Mouse (Mus musculus): Measurements from ENCODE around the gene Col4a1. TPM values are rescaled to one million over a fixed set of nuclear protein-coding genes. Genes with fewer than 3 reads are reported as not detected.

Gene Col4a1
- polyA plus RNA-seq, 1 experiment from 2014 or later, result 14.3 TPM

GRCm38 (mm10) chr8:11280721-11281268 lies 31.8 kb downstream of the Col4a1 start:
- no peak for DNase-seq
- Histone ChIP-seq H3K4me1 (replicated peaks) (peaks cover 12% of the 10 kb centered on the region), H3K4me3 (replicated peaks) (no peak overlapping the region), H3K36me3 (no peaks in the 10 kb centered on the region), H3K9ac (no peak overlapping the region), H3K27ac (no peak overlapping the region), H3K9me3 (replicated peaks) (no peaks in the 10 kb centered on the region), H3K4me2 (no peak overlapping the region), H3K27me3 (peaks cover 10% of the 10 kb centered on the region; the same call in 1 of the 2 replicates)
- ATAC-seq (ENCODE audit: low read depth), result no peak
- WGBS (ENCODE audit: insufficient replicate concordance), result 71% methylated on average over 10 of the region's 10 CpGs

- Histone ChIP-seq H3K4me1 (replicated peaks) (peaks cover 12% of the 10 kb centered on the region), H3K9ac (no peak overlapping the region), H3K27me3 (peaks cover 10% of the 10 kb centered on the region; the same call in 1 of the 2 replicates)
Observed at GRCm38 (mm10) chr8:11279296-11279826, 33.3 kb downstream of the Col4a1 start.

DNA sequence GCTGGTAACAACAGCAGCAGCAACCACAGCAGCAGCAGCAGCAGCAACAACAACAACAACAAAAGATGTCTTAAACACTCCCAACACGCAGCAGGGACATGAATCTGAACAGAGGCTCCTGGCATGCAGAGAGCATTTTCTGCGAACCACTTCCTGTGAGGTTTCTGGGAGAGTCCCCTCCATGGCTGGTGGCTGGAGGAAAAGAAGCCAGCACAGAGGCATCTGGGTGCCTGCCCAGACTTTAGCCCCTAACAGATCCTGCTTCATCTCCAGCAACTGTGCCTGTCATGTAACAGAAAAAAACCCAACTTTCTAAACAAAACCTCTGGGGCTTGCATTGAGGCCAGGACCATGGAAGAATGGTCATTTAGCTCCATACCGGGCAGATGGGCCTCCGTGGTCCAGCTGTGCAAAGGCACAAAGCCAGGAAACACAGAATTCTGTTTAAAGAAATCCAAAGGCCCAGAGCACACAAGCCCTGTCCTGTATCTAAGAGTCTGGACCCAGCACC lies 34.5 kb downstream of the Col4a1 start:
- peaks cover 12% of the 10 kb centered on the region for H3K4me1 ChIP-seq (replicated peaks)
- no peak overlapping the region for H3K9ac ChIP-seq
- peaks cover 10% of the 10 kb centered on the region; the same call in 1 of the 2 replicates for H3K27me3 ChIP-seq
- H3K36me3 ChIP-seq, result no peaks in the 10 kb centered on the region
- 13% methylated on average over 4 of the region's 4 CpGs for WGBS (ENCODE audit: insufficient replicate concordance)
- DNase-seq (no peak), ATAC-seq (ENCODE audit: low read depth) (no peak)
- H3K4me3 ChIP-seq (replicated peaks), result no peak overlapping the region
- H3K27ac ChIP-seq, result peak overlapping the region; percentile 47; the same call in 1 of the 2 replicates
- H3K9me3 ChIP-seq (replicated peaks), result no peaks in the 10 kb centered on the region
- H3K4me2 ChIP-seq, result no peak overlapping the region

More at GRCm38 (mm10) chr8:11279296-11279826, 33.3 kb downstream of the Col4a1 start:
- H3K4me3 ChIP-seq (replicated peaks), result peak overlapping the region; percentile 34
- peak; percentile 64 for ATAC-seq (ENCODE audit: low read depth)
- no peaks in the 10 kb centered on the region for H3K9me3 ChIP-seq (replicated peaks)
- H3K4me2 ChIP-seq, result peak overlapping the region; percentile 30
- H3K36me3 ChIP-seq, result no peaks in the 10 kb centered on the region
- peak overlapping the region; percentile 47 for H3K27ac ChIP-seq
- WGBS (ENCODE audit: insufficient replicate concordance), result 27% methylated on average over 20 of the region's 20 CpGs
- DNase-seq, result no peak

GRCm38 (mm10) chr8:11277602-11278051 lies 35.0 kb downstream of the Col4a1 start:
- Histone ChIP-seq H3K27ac (no peak overlapping the region), H3K4me3 (replicated peaks) (no peak overlapping the region), H3K4me1 (replicated peaks) (peaks cover 12% of the 10 kb centered on the region), H3K9ac (no peak overlapping the region), H3K4me2 (no peak overlapping the region), H3K27me3 (peaks cover 10% of the 10 kb centered on the region; the same call in 1 of the 2 replicates), H3K36me3 (no peaks in the 10 kb centered on the region), H3K9me3 (replicated peaks) (no peaks in the 10 kb centered on the region)
- no peak for DNase-seq
- 48% methylated on average over 3 of the region's 3 CpGs for WGBS (ENCODE audit: insufficient replicate concordance)
- no peak for ATAC-seq (ENCODE audit: low read depth)

- Histone ChIP-seq H3K4me1 (replicated peaks) (peaks cover 12% of the 10 kb centered on the region), H3K27ac (no peak overlapping the region), H3K9ac (no peak overlapping the region), H3K4me2 (no peak overlapping the region), H3K36me3 (no peaks in the 10 kb centered on the region), H3K9me3 (replicated peaks) (no peaks in the 10 kb centered on the region), H3K27me3 (peaks cover 10% of the 10 kb centered on the region; the same call in 1 of the 2 replicates), H3K4me3 (replicated peaks) (no peak overlapping the region)
- no peak for DNase-seq
- no peak for ATAC-seq (ENCODE audit: low read depth)
- WGBS (ENCODE audit: insufficient replicate concordance), result 31% methylated on average over 6 of the region's 6 CpGs
Observed at GRCm38 (mm10) chr8:11276286-11276685, 36.3 kb downstream of the Col4a1 start.

DNA sequence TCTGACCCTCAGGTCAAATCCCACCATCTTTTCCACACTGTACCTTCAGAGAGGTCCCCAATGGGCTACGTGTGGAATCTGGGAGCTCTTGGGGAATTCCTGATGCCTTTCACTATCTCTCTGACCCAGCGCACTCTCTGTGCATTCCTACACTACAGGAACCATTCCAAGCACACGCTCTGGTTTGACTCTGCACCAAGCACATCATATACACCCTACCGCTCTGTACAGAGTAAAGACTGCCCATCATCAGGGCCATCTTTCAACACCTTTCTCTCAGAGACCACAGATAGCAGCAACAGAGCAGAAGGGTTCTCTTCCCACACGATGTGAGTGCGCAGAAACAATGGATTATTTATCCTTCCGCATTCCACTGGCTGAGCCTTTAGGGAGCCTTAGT lies 38.2 kb downstream of the Col4a1 start:
- peaks cover 12% of the 10 kb centered on the region for H3K4me1 ChIP-seq (replicated peaks)
- no peak overlapping the region for H3K9ac ChIP-seq
- H3K4me3 ChIP-seq (replicated peaks), result no peak overlapping the region
- peaks cover 8% of the 10 kb centered on the region; the same call in 1 of the 2 replicates for H3K27me3 ChIP-seq
- no peak overlapping the region for H3K4me2 ChIP-seq
- no peak overlapping the region for H3K27ac ChIP-seq
- 58% methylated on average over 7 of the region's 7 CpGs for WGBS (ENCODE audit: insufficient replicate concordance)
- ATAC-seq (ENCODE audit: low read depth), result no peak
- DNase-seq, result no peak
- H3K36me3 ChIP-seq, result no peaks in the 10 kb centered on the region
- no peaks in the 10 kb centered on the region for H3K9me3 ChIP-seq (replicated peaks)

DNA sequence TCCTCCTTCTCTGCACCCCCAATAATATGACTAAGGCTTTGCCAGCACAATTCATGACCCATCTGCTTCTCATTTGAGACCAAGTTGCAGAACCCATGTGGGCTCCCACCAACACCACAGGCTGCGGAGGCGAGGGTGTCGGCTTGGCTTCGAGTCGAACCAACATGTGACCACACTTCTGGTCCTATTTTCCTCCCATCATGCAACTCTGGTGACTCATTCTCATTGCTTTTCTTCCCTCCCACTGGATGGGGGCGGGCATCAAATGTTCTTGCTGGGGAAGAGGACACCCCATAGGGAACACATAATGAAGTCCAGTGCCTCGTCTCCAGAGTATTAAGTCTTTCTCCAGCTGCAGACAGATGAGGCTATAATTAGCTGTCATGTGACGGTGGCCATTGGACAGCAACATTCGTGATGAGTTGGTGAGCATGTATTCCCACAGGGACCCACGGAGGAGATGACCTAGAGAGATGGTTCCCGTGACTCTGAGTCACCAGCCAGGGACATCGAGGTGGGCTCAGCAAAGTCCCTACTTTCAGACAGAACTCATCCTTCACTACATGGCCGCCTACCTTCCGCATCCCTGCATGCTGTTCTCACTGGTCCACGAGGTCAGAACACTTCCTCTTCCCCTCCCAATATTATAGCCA lies 39.0 kb downstream of the Col4a1 start:
- Histone ChIP-seq H3K9me3 (replicated peaks) (no peaks in the 10 kb centered on the region), H3K9ac (no peak overlapping the region), H3K4me3 (replicated peaks) (no peak overlapping the region), H3K4me2 (no peak overlapping the region), H3K4me1 (replicated peaks) (peaks cover 9% of the 10 kb centered on the region), H3K27me3 (0 out of 2 replicates have a peak, but pooled peaks cover 2% of the 10 kb centered on the region), H3K36me3 (no peaks in the 10 kb centered on the region), H3K27ac (no peak overlapping the region)
- 67% methylated on average over 15 of the region's 15 CpGs for WGBS (ENCODE audit: insufficient replicate concordance)
- ATAC-seq (ENCODE audit: low read depth) (no peak), DNase-seq (no peak)

DNA sequence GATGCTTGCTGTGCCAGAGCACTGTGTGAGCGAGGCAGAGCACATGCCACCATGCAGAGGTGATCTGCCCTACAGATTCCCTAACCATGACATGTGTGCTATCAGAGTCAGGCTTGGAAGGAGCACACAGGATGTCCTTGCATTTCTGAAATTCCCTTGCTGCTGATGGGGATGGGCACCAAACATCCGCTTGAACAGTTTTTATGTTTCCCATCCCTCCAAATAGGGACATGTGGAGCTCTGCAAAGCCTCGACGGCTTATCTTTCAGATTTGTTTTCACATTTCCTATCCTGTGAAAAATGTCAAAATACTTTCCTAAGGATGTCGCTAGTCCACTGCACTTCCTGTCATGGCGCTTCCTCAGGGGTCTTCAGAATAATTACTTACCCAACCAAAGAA lies 40.4 kb downstream of the Col4a1 start:
- DNase-seq, result no peak
- 41% methylated on average over 6 of the region's 6 CpGs for WGBS (ENCODE audit: insufficient replicate concordance)
- no peaks in the 10 kb centered on the region; the same call in 1 of the 2 replicates for H3K4me1 ChIP-seq (replicated peaks)

GRCm38 (mm10) chr8:11270826-11271225 lies 41.8 kb downstream of the Col4a1 start:
- H3K36me3 ChIP-seq, result no peaks in the 10 kb centered on the region
- no peak overlapping the region for H3K4me3 ChIP-seq (replicated peaks)
- H3K4me2 ChIP-seq, result no peak overlapping the region
- H3K9me3 ChIP-seq (replicated peaks), result no peaks in the 10 kb centered on the region
- no peaks in the 10 kb centered on the region for H3K4me1 ChIP-seq (replicated peaks)
- ATAC-seq (ENCODE audit: low read depth) (no peak), DNase-seq (no peak)
- H3K27me3 ChIP-seq, result no peaks in the 10 kb centered on the region
- H3K27ac ChIP-seq, result no peak overlapping the region
- 30% methylated on average over 6 of the region's 6 CpGs for WGBS (ENCODE audit: insufficient replicate concordance)
- H3K9ac ChIP-seq, result no peak overlapping the region

More for the DNA sequence above, 40.4 kb downstream of the Col4a1 start:
- no peak for ATAC-seq (ENCODE audit: low read depth)
- Histone ChIP-seq H3K9me3 (replicated peaks) (no peaks in the 10 kb centered on the region), H3K4me2 (no peak overlapping the region), H3K4me3 (replicated peaks) (no peak overlapping the region), H3K9ac (no peak overlapping the region), H3K27ac (peak overlapping the region; percentile 25; the same call in 1 of the 2 replicates), H3K36me3 (no peaks in the 10 kb centered on the region), H3K27me3 (no peaks in the 10 kb centered on the region)

- WGBS (ENCODE audit: insufficient replicate concordance), result 60% methylated on average over 6 of the region's 6 CpGs
- no peak for ATAC-seq (ENCODE audit: low read depth)
Observed at GRCm38 (mm10) chr8:11268753-11269152, 43.9 kb downstream of the Col4a1 start.

GRCm38 (mm10) chr8:11266471-11266870 lies 46.2 kb downstream of the Col4a1 start:
- 68% methylated on average over 2 of the region's 2 CpGs for WGBS (ENCODE audit: insufficient replicate concordance)

More at GRCm38 (mm10) chr8:11268753-11269152, 43.9 kb downstream of the Col4a1 start:
- Histone ChIP-seq H3K36me3 (no peaks in the 10 kb centered on the region), H3K4me3 (replicated peaks) (no peak overlapping the region), H3K27me3 (no peaks in the 10 kb centered on the region), H3K4me2 (no peak overlapping the region), H3K9ac (no peak overlapping the region), H3K9me3 (replicated peaks) (no peaks in the 10 kb centered on the region), H3K27ac (no peak overlapping the region), H3K4me1 (replicated peaks) (no peaks in the 10 kb centered on the region)
- no peak for DNase-seq

More at GRCm38 (mm10) chr8:11266471-11266870, 46.2 kb downstream of the Col4a1 start:
- Histone ChIP-seq H3K9me3 (replicated peaks) (no peaks in the 10 kb centered on the region), H3K4me3 (replicated peaks) (no peak overlapping the region), H3K36me3 (no peaks in the 10 kb centered on the region), H3K27ac (no peak overlapping the region), H3K9ac (no peak overlapping the region), H3K4me1 (replicated peaks) (no peaks in the 10 kb centered on the region), H3K27me3 (no peaks in the 10 kb centered on the region), H3K4me2 (no peak overlapping the region)
- ATAC-seq (ENCODE audit: low read depth), result no peak
- DNase-seq, result no peak
